In genomic region chr10:117147463-117148360, GRCm38 (mm10) we compare ENCODE assay signal across 8 mouse cellular contexts. TPM values are rescaled to one million over a fixed set of nuclear protein-coding genes. Genes with fewer than 3 reads are reported as not detected.
A peak's percentile ranks its signal among the peaks of the same experiment; 100 is the strongest.
DNase-seq lines count a peak whose midpoint lies in the region; ATAC-seq and TF ChIP-seq lines count a peak whose summit lies in the region.

No protein-coding gene starts in this region.

- H3K27me3 ChIP-seq in cerebellum, adult 2 months (ENCODE audit: control insufficient read depth, insufficient read depth, low read length): no peaks in the 10 kb centered on the region
- no peaks in the 10 kb centered on the region for H3K27me3 ChIP-seq in heart, embryonic 11.5 days (ENCODE audit: control insufficient read depth, insufficient read depth, low read length)
- peaks cover 7% of the 10 kb centered on the region; the same call in 1 of the 2 replicates for H3K27me3 ChIP-seq in midbrain, embryonic 11.5 days (ENCODE audit: control insufficient read depth, insufficient read depth, low read length)

- TF ChIP-seq POLR2A in cerebellum, adult 2 months (IDR thresholded peaks at IDR 0.05; ENCODE audit: borderline replicate concordance, insufficient read depth, low read length): no peak
- no peak for TF ChIP-seq POLR2A in bone marrow macrophage, adult 2 months (IDR thresholded peaks at IDR 0.05; ENCODE audit: borderline replicate concordance, low read depth, low read length)

- peak in 1 of 2 experiments; percentile 33 for DNase-seq in cerebellum, adult 2 months
- DNase-seq in cerebellum, postnatal 10 days: no peak
- DNase-seq in 3T3-L1 (ENCODE audit: low read depth, low spot score): peak; percentile 39
- peak; percentile 28 to 61 for DNase-seq in kidney, postnatal 25 days
- DNase-seq in midbrain, embryonic 11.5 days (ENCODE audit: low spot score, missing footprints): peak; percentile 93
- peak; percentile 40 for DNase-seq in yolk sac, embryonic 10.5 days (ENCODE audit: low spot score)

- peak overlapping the region; percentile 81 for H3K4me2 ChIP-seq in heart, embryonic 11.5 days
- H3K4me2 ChIP-seq in midbrain, embryonic 11.5 days: peak overlapping the region; percentile 75

- H3K9me3 ChIP-seq in heart, embryonic 11.5 days (replicated peaks; ENCODE audit: control insufficient read depth, low read length): no peaks in the 10 kb centered on the region
- no peaks in the 10 kb centered on the region for H3K9me3 ChIP-seq in midbrain, embryonic 11.5 days (ENCODE audit: control insufficient read depth, low read length)

- WGBS in cerebellum, adult 2 months: 1% methylated on average over 64 of the region's 72 CpGs
- WGBS in heart, embryonic 11.5 days (ENCODE audit: insufficient replicate concordance): under 1% methylated on average over 67 of the region's 72 CpGs
- under 1% methylated on average over 65 of the region's 72 CpGs for WGBS in midbrain, embryonic 11.5 days

- no peaks in the 10 kb centered on the region for H3K36me3 ChIP-seq in heart, embryonic 11.5 days (ENCODE audit: control insufficient read depth, insufficient read depth, low read length)
- no peaks in the 10 kb centered on the region for H3K36me3 ChIP-seq in midbrain, embryonic 11.5 days (ENCODE audit: control insufficient read depth, insufficient read depth, low read length)

- peak overlapping the region; percentile 84 for H3K4me3 ChIP-seq in cerebellum, adult 2 months (replicated peaks; ENCODE audit: insufficient read depth, low read depth, low read length)
- peak overlapping the region; percentile 95 for H3K4me3 ChIP-seq in bone marrow macrophage, adult 2 months (ENCODE audit: insufficient read depth, low read length)
- H3K4me3 ChIP-seq in heart, embryonic 11.5 days (ENCODE audit: low read depth, low read length): peak overlapping the region; percentile 100
- H3K4me3 ChIP-seq in midbrain, embryonic 11.5 days (ENCODE audit: low read depth, low read length): peak overlapping the region; percentile 99

- peak overlapping the region; percentile 97 for H3K9ac ChIP-seq in heart, embryonic 11.5 days (ENCODE audit: low read depth, low read length)
- H3K9ac ChIP-seq in midbrain, embryonic 11.5 days (ENCODE audit: low read length): peak overlapping the region; percentile 93

- no peaks in the 10 kb centered on the region; the same call in 1 of the 2 replicates for H3K4me1 ChIP-seq in cerebellum, adult 2 months (ENCODE audit: control insufficient read depth, insufficient read depth, low read length)
- peaks cover 33% of the 10 kb centered on the region for H3K4me1 ChIP-seq in bone marrow macrophage, adult 2 months (ENCODE audit: control insufficient read depth, insufficient read depth, low read length)
- H3K4me1 ChIP-seq in heart, embryonic 11.5 days (ENCODE audit: control insufficient read depth, insufficient read depth, low read length): peaks cover 46% of the 10 kb centered on the region
- peaks cover 29% of the 10 kb centered on the region for H3K4me1 ChIP-seq in midbrain, embryonic 11.5 days (ENCODE audit: control insufficient read depth, insufficient read depth, low read length)

- TF ChIP-seq CTCF in cerebellum, adult 2 months (IDR thresholded peaks at IDR 0.05; ENCODE audit: borderline replicate concordance, insufficient read depth, low read depth, low read length): no peak
- TF ChIP-seq CTCF in bone marrow macrophage, adult 2 months (IDR thresholded peaks at IDR 0.05; ENCODE audit: low read depth, low read length): no peak

- H3K27ac ChIP-seq in cerebellum, adult 2 months (ENCODE audit: insufficient read depth, low read length): peak overlapping the region; percentile 41; the same call in 1 of the 2 replicates
- peak overlapping the region; percentile 82 for H3K27ac ChIP-seq in bone marrow macrophage, adult 2 months (ENCODE audit: insufficient read depth, low read depth, low read length)
- peak overlapping the region; percentile 95 for H3K27ac ChIP-seq in heart, embryonic 11.5 days (ENCODE audit: low read depth, low read length)
- peak overlapping the region; percentile 79 for H3K27ac ChIP-seq in midbrain, embryonic 11.5 days (ENCODE audit: low read depth, low read length)

- peak; percentile 37 for ATAC-seq in heart, embryonic 11.5 days (replicated peaks; ENCODE audit: insufficient number of reproducible peaks, low FRiP score, low TSS enrichment)
- ATAC-seq in midbrain, embryonic 11.5 days (ENCODE audit: low FRiP score): peak; percentile 61

RNA-seq across cellular contexts. Expression of gene Frs2, which starts 0.6 kb away (rescaled TPM):
- polyA plus RNA-seq in cerebellum, adult 2 months (2012; rRNA removed): 36.3 and 37.1 TPM in 2 replicates
- 18.2 and 20.5 TPM in 2 replicates for polyA plus RNA-seq in bone marrow macrophage, adult 2 months (2012; ENCODE audit: insufficient read depth, insufficient read length, missing spikeins)
- polyA plus RNA-seq in heart, embryonic 11.5 days (2014; fragmentation: Nextera tagmentation; extraction: Ambion mirVana): 27.1 and 30.4 TPM in 2 replicates
- 27.1 and 28.5 TPM in 2 replicates for polyA plus RNA-seq in midbrain, embryonic 11.5 days (2014; fragmentation: Nextera tagmentation; extraction: Ambion mirVana)

Comparison
In these comparisons a context has a peak if more than half of its experiments do, and no peak if none do; other contexts are left out.
1. DNase-seq: peak in 3T3-L1 (single experiment), kidney, postnatal 25 days (2 of 2), midbrain, embryonic 11.5 days (single experiment) and yolk sac, embryonic 10.5 days (single experiment); none in cerebellum, postnatal 10 days (0 of 2).
2. H3K27ac ChIP-seq: peak in every context shown above with its lines; median percentile 95 in heart, embryonic 11.5 days; 82 in bone marrow macrophage, adult 2 months; 79 in midbrain, embryonic 11.5 days; 41 in cerebellum, adult 2 months.
3. Peak in every context shown above with its lines, with median percentiles within 50 percentile points of each other: H3K4me3 ChIP-seq.